Mouse (Mus musculus) spleen, adult 2 months (tissue): ENCODE results near the gene Ugp2. TPM values are rescaled to one million over a fixed set of nuclear protein-coding genes. Genes with fewer than 3 reads are reported as not detected.

ENCODE experiments used
- DNase-seq, 2 experiments: peaks; one replicate each; pipeline versions ENCODE4 v3.0.0 to v3.0.0-alpha.2; 2012 to 2021; ENCODE audit warnings: low spot score in 2 of 2, low read depth in 1 of 2
- H3K27ac ChIP-seq: fragments of 200-500 bp; 2 replicates; pipeline ENCODE4 v1.5.1; 2012; ENCODE audit warnings: low read length, inconsistent platforms; ENCODE audit not compliant: insufficient read depth
- H3K27me3 ChIP-seq: fragments of 200-500 bp; 2 replicates; pipeline ENCODE4 v1.6.1; 2012; ENCODE audit warnings: mild to moderate bottlenecking, moderate library complexity, low read length, inconsistent platforms; ENCODE audit not compliant: control insufficient read depth, insufficient read depth
- H3K36me3 ChIP-seq: fragments of 200-500 bp; 2 replicates; pipeline ENCODE4 v1.6.1; 2012; ENCODE audit warnings: mild to moderate bottlenecking, low read length, inconsistent platforms; ENCODE audit not compliant: control insufficient read depth, insufficient read depth
- H3K4me1 ChIP-seq: fragments of 200-500 bp; 2 replicates; pipeline ENCODE4 v1.6.1; 2011; ENCODE audit warnings: inconsistent platforms; ENCODE audit not compliant: control insufficient read depth, insufficient read depth, insufficient read length
- H3K4me3 ChIP-seq: fragments of 200-500 bp; 2 replicates; pipeline ENCODE4 v1.5.1; 2011; ENCODE audit warnings: mild to moderate bottlenecking, inconsistent platforms; ENCODE audit not compliant: insufficient read depth, insufficient read length; ENCODE audit errors: extremely low read depth
- CTCF ChIP-seq: fragments of 200-500 bp; IDR thresholded peaks from 2 replicates; pipeline ENCODE4 v1.5.1; 2011; ENCODE audit warnings: mild to moderate bottlenecking, inconsistent platforms; ENCODE audit not compliant: insufficient read depth, insufficient read length, insufficient replicate concordance; ENCODE audit errors: extremely low read depth
- POLR2A ChIP-seq: fragments of 200-500 bp; IDR thresholded peaks from 2 replicates; pipeline ENCODE4 v1.6.1; 2011; ENCODE audit warnings: low read depth, low read length, inconsistent platforms
- whole genome bisulfite sequencing: fragments of 180-500 bp; shearing (Covaris S2); methylation state at CpG from one replicate; pipeline ENCODE4 v1.1.7; 2018; 5-methylcytosine and 5-hydroxymethylcytosine counted together
- polyA plus RNA-seq: library from polyadenylated mRNA; depleted of rRNA; stranded (reverse); fragments of >200 nt; gene quantifications from 2 replicates; pipeline ENCODE4 v1.2.3, GENCODE M21; 2012

Ugp2 gene
- polyA plus RNA-seq, 1 experiment: 1.8 TPM

DNA sequence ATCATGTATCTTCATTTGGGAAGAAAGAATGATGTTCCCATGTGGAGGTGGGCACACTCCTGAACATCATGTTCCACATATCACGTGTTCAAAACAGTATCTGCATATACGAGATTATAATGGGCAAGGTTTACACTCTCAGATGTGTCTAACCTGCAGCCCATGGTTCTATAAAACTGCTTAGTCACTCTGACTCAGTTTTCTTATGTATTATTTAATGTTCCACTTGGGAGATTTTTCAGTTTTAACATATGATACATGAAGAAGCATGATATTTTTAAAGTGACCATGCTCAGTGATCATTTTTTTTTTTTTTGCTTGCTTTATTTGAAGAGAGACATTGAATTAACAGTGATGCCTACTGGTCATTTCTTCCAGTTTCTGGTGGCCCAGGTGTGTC lies 30.2 kb upstream of the Ugp2 start:
- Histone ChIP-seq H3K36me3 (no peaks in the 10 kb centered on the region), H3K4me1 (no peaks in the 10 kb centered on the region), H3K4me3 (no peak overlapping the region), H3K27ac (no peak overlapping the region), H3K27me3 (no peaks in the 10 kb centered on the region)
- TF ChIP-seq POLR2A: no peak
- TF ChIP-seq CTCF: no peak
- no peak for DNase-seq
- 73% methylated on average over 2 of the region's 2 CpGs for WGBS

DNA sequence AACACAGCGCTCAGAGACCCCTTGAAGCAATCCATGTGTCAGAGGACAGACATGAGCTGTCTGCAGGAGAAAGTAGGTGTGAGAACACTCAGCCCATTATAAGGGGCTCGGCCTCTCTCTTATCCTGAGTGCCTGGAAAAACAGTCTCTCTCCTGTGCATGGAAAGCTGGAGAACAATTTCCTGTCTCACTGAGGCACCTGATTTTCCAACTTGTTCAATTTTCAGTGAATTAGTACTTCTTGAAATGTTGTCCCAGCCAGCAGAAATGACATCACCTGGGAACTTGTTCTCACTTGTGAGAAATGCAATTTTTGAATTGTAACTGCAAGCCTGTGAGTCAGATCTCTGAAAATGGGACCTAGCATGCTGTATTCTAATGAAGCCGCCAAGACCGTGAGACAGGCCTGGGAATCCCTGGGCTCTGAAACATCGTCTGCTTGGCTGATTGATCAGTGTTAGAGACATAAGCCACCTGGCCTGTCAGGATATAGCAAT lies 28.2 kb upstream of the Ugp2 start:
- Histone ChIP-seq H3K4me3 (no peak overlapping the region), H3K36me3 (no peaks in the 10 kb centered on the region), H3K4me1 (no peaks in the 10 kb centered on the region), H3K27ac (no peak overlapping the region), H3K27me3 (no peaks in the 10 kb centered on the region)
- WGBS: 89% methylated on average over 5 of the region's 5 CpGs
- no peak for DNase-seq
- no peak for TF ChIP-seq CTCF
- TF ChIP-seq POLR2A: no peak

DNA sequence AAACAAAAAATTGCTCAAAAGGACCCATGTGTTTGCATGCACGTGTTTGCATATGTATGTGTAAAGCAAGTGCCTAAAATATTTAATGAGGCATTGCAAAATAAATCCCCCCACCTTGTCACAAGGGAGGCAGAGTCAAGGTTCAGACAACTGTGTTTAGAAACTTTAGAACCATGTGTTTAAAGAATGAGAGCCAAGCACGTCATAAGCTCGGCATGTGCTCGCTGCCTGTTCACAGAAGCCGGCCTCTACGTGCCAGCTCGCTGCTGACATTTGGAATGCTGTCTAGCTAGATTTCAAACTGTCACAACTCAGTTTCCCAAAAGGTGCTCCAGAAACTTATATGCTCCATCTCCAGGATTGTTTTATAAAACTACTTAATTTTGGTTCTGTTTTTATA lies 27.5 kb upstream of the Ugp2 start:
- H3K36me3 ChIP-seq: no peaks in the 10 kb centered on the region
- WGBS: 94% methylated on average over 7 of the region's 7 CpGs
- H3K27me3 ChIP-seq: no peaks in the 10 kb centered on the region
- H3K27ac ChIP-seq: no peak overlapping the region
- DNase-seq: no peak
- TF ChIP-seq CTCF (no peak), POLR2A (no peak)
- no peak overlapping the region for H3K4me3 ChIP-seq
- H3K4me1 ChIP-seq: no peaks in the 10 kb centered on the region

DNA sequence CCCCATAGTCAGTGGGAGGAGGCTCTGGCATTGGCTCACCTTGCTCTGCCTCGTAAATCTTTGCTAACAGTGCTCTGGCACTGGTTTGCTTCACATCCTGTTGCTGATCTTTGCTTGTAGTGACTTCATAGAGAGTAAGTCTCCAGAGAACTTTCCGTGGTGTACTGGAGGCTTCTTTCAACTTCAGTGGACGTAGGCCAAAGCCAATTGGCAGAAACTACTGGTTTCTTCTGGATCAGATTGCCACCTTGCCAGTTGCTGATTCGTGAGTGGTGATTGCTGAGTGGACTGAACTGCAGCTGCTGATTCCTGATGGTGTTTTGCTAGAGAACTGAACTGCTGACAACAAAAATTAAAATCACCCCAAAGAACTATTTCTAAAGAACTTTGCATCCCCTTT lies 15.8 kb upstream of the Ugp2 start:
- Histone ChIP-seq H3K27me3 (no peaks in the 10 kb centered on the region), H3K4me1 (no peaks in the 10 kb centered on the region), H3K27ac (no peak overlapping the region), H3K36me3 (no peaks in the 10 kb centered on the region), H3K4me3 (no peak overlapping the region)
- no peak for DNase-seq
- no peak for TF ChIP-seq POLR2A
- TF ChIP-seq CTCF: no peak
- WGBS: 78% methylated on average over 4 of the region's 4 CpGs

DNA sequence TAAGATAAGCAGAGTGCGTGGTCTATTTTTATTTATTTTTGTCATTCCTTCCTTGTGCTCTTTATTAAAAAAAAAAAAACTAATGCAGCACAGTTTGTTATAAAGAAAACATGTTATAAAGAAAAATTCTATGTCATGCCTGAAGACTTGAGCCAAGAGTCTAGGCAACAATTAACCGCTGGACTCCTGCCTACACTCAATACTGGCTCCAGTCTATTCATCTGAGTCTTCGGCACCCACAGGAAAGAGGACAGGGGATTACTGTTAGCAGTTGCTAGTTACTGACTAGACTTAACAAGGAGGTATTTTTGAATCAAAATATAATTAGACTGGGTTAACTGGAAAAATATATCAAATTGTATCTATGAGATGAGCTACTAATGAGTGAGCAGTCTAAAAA lies 3.1 kb upstream of the Ugp2 start:
- Histone ChIP-seq H3K4me1 (no peaks in the 10 kb centered on the region; the same call in 1 of the 2 replicates), H3K27me3 (no peaks in the 10 kb centered on the region), H3K27ac (no peak overlapping the region), H3K36me3 (no peaks in the 10 kb centered on the region), H3K4me3 (no peak overlapping the region)
- no peak for TF ChIP-seq POLR2A
- no peak for TF ChIP-seq CTCF
- 90% methylated on average over 3 of the region's 3 CpGs for WGBS
- DNase-seq: no peak

DNA sequence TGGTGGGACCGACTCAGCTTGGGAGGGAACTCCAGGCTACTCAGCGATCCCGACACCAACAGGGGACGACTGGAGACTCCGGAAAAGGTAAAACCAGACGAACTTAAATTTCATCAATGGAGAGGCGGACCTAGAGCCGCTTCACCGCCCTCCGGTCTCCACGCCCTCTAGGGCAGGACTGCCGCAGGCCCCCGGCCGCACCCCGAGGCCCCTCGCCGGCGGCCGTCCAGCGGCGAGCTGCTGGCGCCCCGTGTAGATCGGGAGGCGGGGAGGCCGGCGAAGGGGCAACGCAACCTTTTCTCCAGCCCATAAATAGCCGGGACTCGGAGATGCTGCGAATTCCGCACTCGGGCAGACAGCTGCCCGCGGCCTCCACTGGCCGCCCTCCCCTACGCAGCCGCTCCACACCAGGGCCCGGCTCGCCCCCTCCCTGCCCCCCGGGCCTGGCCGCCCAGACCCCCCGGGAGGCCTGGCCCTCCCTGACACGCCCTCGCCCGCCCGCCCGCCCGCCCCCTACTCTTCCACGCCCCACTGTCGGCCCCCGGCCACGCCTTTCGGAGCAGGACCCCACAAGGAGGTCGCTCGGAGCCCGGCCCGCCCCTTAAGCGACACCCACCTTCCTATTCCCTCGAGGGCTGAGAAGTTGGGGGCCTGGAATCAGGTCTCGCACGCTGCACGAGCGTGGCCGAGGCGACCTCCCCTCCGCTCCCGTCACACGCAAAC lies 441 bp downstream of the Ugp2 start:
- H3K4me3 ChIP-seq: peak overlapping the region; percentile 96
- no peaks in the 10 kb centered on the region for H3K27me3 ChIP-seq
- H3K4me1 ChIP-seq: no peaks in the 10 kb centered on the region; the same call in 1 of the 2 replicates
- H3K27ac ChIP-seq: peak overlapping the region; percentile 88
- TF ChIP-seq CTCF (no peak), POLR2A (no peak)
- WGBS: under 1% methylated on average over 59 of the region's 69 CpGs
- DNase-seq: peak; percentile 18 to 63
- H3K36me3 ChIP-seq: no peaks in the 10 kb centered on the region
